Mouse (Mus musculus): ENCODE data around the gene Srrm1. TPM values are rescaled to one million over a fixed set of nuclear protein-coding genes. Genes with fewer than 3 reads are reported as not detected.

Srrm1 gene
- polyA plus RNA-seq, 1 experiment from 2014 or later: 201 TPM

DNA sequence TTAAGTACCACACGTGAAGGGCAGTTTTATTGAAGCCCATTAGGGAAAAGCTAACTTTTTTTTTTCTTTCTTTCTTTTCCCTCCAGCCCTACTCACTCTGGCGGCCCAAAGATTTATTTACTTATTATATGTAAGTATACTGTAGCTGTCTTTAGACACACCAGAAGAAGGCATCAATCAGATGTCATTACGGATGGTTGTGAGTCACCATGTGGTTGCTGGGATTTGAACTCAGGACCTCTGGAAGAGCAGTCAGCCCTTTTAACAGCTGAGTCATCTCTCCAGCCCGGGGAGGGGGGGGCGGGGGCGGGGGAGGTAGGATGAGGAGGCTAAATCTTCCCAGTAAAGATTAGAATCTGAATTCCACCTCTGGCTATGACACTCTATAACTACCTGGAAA lies 40.3 kb upstream of the Srrm1 start:
- WGBS: 57% methylated on average over 6 of the region's 6 CpGs
- Histone ChIP-seq H3K4me1 (ENCODE audit: insufficient read depth) (no peaks in the 10 kb centered on the region), H3K4me3 (ENCODE audit: low read depth, low read length) (no peak overlapping the region), H3K9me3 (ENCODE audit: low read depth, low read length) (no peaks in the 10 kb centered on the region), H3K36me3 (ENCODE audit: insufficient read depth) (no peaks in the 10 kb centered on the region), H3K27me3 (ENCODE audit: insufficient read depth, low read length) (peaks cover 22% of the 10 kb centered on the region), H3K4me2 (no peak overlapping the region), H3K9ac (no peak overlapping the region), H3K27ac (ENCODE audit: low read depth) (no peak overlapping the region)
- no peak for DNase-seq
- TF ChIP-seq CTCF (IDR thresholded peaks at IDR 0.05; ENCODE audit: low read depth): no peak
- no peak for ATAC-seq (ENCODE audit: insufficient read depth)

DNA sequence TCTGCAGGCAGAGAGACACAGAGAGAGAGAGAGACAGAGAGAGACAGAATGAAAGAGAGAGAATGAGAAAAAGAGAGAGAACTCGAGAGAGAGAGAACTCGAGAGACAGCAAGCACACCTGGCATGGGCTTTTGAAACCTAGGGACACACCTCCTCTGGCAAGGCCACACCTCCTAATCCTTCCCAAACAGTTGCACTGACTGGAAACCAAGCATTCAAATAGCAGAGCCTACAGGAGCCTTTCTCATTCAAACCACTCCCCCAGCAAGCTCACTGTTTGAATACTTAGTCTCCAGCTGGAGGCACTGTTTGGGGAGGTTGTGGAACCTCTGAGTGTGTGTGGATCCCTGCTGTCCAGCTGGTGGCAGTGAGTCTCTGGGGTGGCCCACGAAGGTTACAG lies 39.7 kb upstream of the Srrm1 start:
- no peak for DNase-seq
- 77% methylated on average over 3 of the region's 3 CpGs for WGBS

DNA sequence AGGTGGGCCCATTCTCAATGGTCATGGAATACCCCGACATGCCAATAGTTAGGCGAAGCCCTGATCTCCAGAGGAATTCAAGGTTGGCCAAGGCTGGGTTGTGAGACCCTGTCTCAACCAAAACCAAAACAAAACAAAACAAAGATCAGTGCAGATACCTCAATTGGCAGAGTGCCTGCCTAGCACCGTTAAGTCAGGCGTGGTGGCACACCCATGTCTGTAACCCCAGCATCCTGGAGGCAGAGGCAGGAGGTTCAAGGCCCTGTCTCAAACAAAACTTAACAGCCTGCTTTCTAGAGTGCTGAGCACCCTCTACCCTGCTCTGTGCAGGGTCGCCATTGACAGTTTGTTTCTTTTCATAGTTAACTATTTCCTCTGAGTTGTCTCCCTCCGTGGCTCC lies 37.9 kb upstream of the Srrm1 start:
- no peak overlapping the region for H3K4me2 ChIP-seq
- no peak overlapping the region for H3K27ac ChIP-seq (ENCODE audit: low read depth)

More for the DNA sequence above, 39.7 kb upstream of the Srrm1 start:
- no peak overlapping the region for H3K4me3 ChIP-seq (ENCODE audit: low read depth, low read length)
- H3K36me3 ChIP-seq (ENCODE audit: insufficient read depth): no peaks in the 10 kb centered on the region
- H3K9ac ChIP-seq: no peak overlapping the region
- H3K4me2 ChIP-seq: no peak overlapping the region
- no peaks in the 10 kb centered on the region for H3K4me1 ChIP-seq (ENCODE audit: insufficient read depth)
- H3K27ac ChIP-seq (ENCODE audit: low read depth): no peak overlapping the region
- peaks cover 17% of the 10 kb centered on the region for H3K27me3 ChIP-seq (ENCODE audit: insufficient read depth, low read length)
- no peaks in the 10 kb centered on the region for H3K9me3 ChIP-seq (ENCODE audit: low read depth, low read length)
- no peak for ATAC-seq (ENCODE audit: insufficient read depth)
- TF ChIP-seq CTCF (IDR thresholded peaks at IDR 0.05; ENCODE audit: low read depth): no peak

DNA sequence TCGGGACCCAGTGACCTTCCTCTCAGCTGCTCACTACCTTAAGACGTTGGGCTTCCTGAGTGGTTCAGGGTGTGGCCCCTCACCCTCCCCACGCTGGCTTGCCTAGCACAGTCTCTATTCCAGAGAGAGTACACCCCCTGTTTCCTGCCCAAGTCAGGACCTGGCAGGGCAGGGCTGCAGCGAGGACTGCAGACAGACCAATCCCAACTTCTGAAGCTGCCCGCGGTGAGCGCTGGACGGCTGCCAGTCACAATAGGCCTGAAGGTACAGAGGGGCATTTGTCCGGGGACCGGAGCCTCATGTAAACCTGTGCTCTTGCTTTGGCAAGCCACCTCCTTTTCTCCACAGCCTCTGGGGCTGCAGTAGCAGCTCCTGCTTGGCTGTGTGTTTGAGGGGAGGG lies 32.5 kb upstream of the Srrm1 start:
- no peaks in the 10 kb centered on the region for H3K4me1 ChIP-seq (ENCODE audit: insufficient read depth)
- WGBS: 51% methylated on average over 10 of the region's 10 CpGs
- no peak for TF ChIP-seq CTCF (IDR thresholded peaks at IDR 0.05; ENCODE audit: low read depth)
- no peaks in the 10 kb centered on the region for H3K27me3 ChIP-seq (ENCODE audit: insufficient read depth, low read length)
- no peaks in the 10 kb centered on the region for H3K36me3 ChIP-seq (ENCODE audit: insufficient read depth)
- peak; percentile 59 for DNase-seq
- H3K9ac ChIP-seq: no peak overlapping the region
- no peak overlapping the region for H3K4me2 ChIP-seq
- H3K27ac ChIP-seq (ENCODE audit: low read depth): 0 out of 2 replicates have a peak overlapping the region, but pooled peaks have one; percentile 45
- peak; percentile 38; the same call in 1 of the 2 replicates for ATAC-seq (ENCODE audit: insufficient read depth)
- H3K4me3 ChIP-seq (ENCODE audit: low read depth, low read length): no peak overlapping the region
- no peaks in the 10 kb centered on the region for H3K9me3 ChIP-seq (ENCODE audit: low read depth, low read length)

More for the DNA sequence above, 37.9 kb upstream of the Srrm1 start:
- Histone ChIP-seq H3K9ac (no peak overlapping the region), H3K4me1 (ENCODE audit: insufficient read depth) (no peaks in the 10 kb centered on the region), H3K27me3 (ENCODE audit: insufficient read depth, low read length) (no peaks in the 10 kb centered on the region), H3K9me3 (ENCODE audit: low read depth, low read length) (no peaks in the 10 kb centered on the region), H3K4me3 (ENCODE audit: low read depth, low read length) (no peak overlapping the region), H3K36me3 (ENCODE audit: insufficient read depth) (no peaks in the 10 kb centered on the region)
- 43% methylated on average over 6 of the region's 6 CpGs for WGBS
- DNase-seq (no peak), ATAC-seq (ENCODE audit: insufficient read depth) (no peak)
- no peak for TF ChIP-seq CTCF (IDR thresholded peaks at IDR 0.05; ENCODE audit: low read depth)

DNA sequence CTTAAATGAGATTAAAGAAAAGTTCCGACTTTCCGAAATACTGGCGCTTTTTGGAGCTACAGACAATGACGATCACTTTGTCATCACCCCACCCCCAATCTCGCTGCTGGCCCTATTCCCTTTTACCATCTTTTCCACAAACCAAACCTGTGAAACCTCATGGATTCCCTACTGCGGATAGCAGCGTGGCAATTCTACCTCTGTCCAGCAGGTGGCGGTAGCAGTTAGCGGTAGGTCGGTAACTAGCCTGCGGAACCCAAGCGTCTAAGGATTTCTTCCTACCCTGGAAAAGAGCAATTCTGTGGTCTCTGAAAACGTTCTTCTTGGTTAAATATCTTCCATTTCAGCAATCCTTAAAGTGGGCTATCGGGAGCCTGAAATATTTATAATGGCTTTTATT lies 29.2 kb upstream of the Srrm1 start:
- H3K27me3 ChIP-seq (ENCODE audit: insufficient read depth, low read length): no peaks in the 10 kb centered on the region
- no peak overlapping the region for H3K4me2 ChIP-seq
- no peaks in the 10 kb centered on the region for H3K36me3 ChIP-seq (ENCODE audit: insufficient read depth)
- WGBS: 5% methylated on average over 14 of the region's 14 CpGs
- no peak overlapping the region for H3K27ac ChIP-seq (ENCODE audit: low read depth)
- H3K4me3 ChIP-seq (ENCODE audit: low read depth, low read length): no peak overlapping the region
- H3K9ac ChIP-seq: no peak overlapping the region
- no peaks in the 10 kb centered on the region for H3K9me3 ChIP-seq (ENCODE audit: low read depth, low read length)
- no peaks in the 10 kb centered on the region for H3K4me1 ChIP-seq (ENCODE audit: insufficient read depth)
- DNase-seq (peak; percentile 97), ATAC-seq (ENCODE audit: insufficient read depth) (no peak)
- peak; percentile 99 for TF ChIP-seq CTCF (IDR thresholded peaks at IDR 0.05; ENCODE audit: low read depth)

DNA sequence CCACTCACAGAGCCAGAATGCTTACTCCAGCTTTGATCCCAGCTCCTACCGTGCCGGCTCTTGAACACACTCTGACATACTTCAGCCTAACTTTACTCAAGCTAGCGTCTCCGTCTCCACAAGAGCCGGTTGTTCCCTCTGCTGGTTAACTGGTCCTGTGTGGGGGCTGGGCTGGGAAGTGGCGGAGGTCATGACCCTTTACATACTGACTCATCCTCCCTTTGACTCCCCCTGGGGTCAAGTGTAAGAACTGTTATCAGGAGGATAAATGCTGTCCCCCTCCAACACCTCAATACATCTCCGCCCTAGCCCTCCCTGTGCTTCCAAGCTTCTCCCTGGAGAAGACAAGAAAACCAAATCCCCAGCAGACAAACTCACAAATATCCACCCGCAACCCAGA lies 28.2 kb upstream of the Srrm1 start:
- H3K9ac ChIP-seq: no peak overlapping the region
- no peaks in the 10 kb centered on the region for H3K9me3 ChIP-seq (ENCODE audit: low read depth, low read length)
- H3K4me1 ChIP-seq (ENCODE audit: insufficient read depth): no peaks in the 10 kb centered on the region
- TF ChIP-seq CTCF (IDR thresholded peaks at IDR 0.05; ENCODE audit: low read depth): no peak
- no peak overlapping the region for H3K4me3 ChIP-seq (ENCODE audit: low read depth, low read length)
- H3K4me2 ChIP-seq: no peak overlapping the region
- no peaks in the 10 kb centered on the region for H3K36me3 ChIP-seq (ENCODE audit: insufficient read depth)
- H3K27me3 ChIP-seq (ENCODE audit: insufficient read depth, low read length): no peaks in the 10 kb centered on the region
- 41% methylated on average over 8 of the region's 8 CpGs for WGBS
- DNase-seq: no peak
- H3K27ac ChIP-seq (ENCODE audit: low read depth): no peak overlapping the region
- ATAC-seq (ENCODE audit: insufficient read depth): no peak

DNA sequence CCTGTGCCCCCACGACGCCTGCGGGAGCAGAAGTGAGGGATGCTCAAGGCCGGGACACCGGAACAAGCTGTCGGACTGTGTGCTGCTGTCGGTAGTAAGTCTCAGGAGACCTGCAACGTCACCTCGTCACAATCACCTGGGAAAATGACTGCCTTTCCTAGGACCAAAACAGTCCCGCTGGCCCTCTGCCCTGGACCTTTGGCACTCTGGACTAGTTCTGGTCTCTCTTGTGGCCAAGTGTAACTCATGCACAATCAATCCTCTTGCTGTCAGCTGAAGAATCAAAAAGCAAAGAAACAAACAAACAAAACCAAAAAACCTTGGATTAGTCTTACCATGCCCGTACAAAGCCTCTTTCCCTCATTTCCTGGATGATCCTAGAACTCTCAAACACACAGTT lies 24.1 kb upstream of the Srrm1 start:
- TF ChIP-seq CTCF (IDR thresholded peaks at IDR 0.05; ENCODE audit: low read depth): no peak
- no peaks in the 10 kb centered on the region for H3K27me3 ChIP-seq (ENCODE audit: insufficient read depth, low read length)
- no peak overlapping the region for H3K9ac ChIP-seq
- 44% methylated on average over 11 of the region's 11 CpGs for WGBS
- H3K4me3 ChIP-seq (ENCODE audit: low read depth, low read length): no peak overlapping the region
- no peak overlapping the region for H3K4me2 ChIP-seq
- H3K9me3 ChIP-seq (ENCODE audit: low read depth, low read length): no peaks in the 10 kb centered on the region
- ATAC-seq (ENCODE audit: insufficient read depth) (no peak), DNase-seq (no peak)
- H3K36me3 ChIP-seq (ENCODE audit: insufficient read depth): no peaks in the 10 kb centered on the region
- H3K27ac ChIP-seq (ENCODE audit: low read depth): no peak overlapping the region
- no peaks in the 10 kb centered on the region for H3K4me1 ChIP-seq (ENCODE audit: insufficient read depth)

DNA sequence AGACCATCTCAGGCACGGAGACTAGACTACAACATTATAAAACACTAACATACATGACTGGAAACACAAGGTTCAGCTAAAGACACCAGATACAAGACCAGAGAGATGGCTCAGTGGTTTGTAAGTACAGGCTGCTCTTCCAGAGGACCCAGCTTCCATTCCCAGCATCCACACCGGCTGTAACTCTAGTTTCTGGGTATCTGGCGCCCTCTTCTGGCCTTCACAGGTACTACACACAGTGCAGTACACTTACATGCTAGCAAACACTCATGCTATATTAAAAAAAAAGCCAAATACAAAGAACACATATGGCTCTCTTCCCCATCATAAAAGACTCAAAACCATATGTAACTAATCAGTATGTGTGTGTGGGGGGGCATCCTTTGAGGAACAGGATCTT lies 22.3 kb upstream of the Srrm1 start:
- DNase-seq: no peak
- H3K27me3 ChIP-seq (ENCODE audit: insufficient read depth, low read length): no peaks in the 10 kb centered on the region
- no peak overlapping the region for H3K27ac ChIP-seq (ENCODE audit: low read depth)
- 66% methylated on average over 3 of the region's 3 CpGs for WGBS
- no peak overlapping the region for H3K9ac ChIP-seq
- peak; percentile 56 for TF ChIP-seq CTCF (IDR thresholded peaks at IDR 0.05; ENCODE audit: low read depth)
- H3K4me2 ChIP-seq: no peak overlapping the region
- H3K4me3 ChIP-seq (ENCODE audit: low read depth, low read length): no peak overlapping the region
- no peaks in the 10 kb centered on the region for H3K9me3 ChIP-seq (ENCODE audit: low read depth, low read length)
- no peaks in the 10 kb centered on the region for H3K4me1 ChIP-seq (ENCODE audit: insufficient read depth)
- H3K36me3 ChIP-seq (ENCODE audit: insufficient read depth): no peaks in the 10 kb centered on the region
- ATAC-seq (ENCODE audit: insufficient read depth): no peak
